Mouse (Mus musculus): ENCODE measurements around the gene Kpna4. TPM values are rescaled to one million over a fixed set of nuclear protein-coding genes. Genes with fewer than 3 reads are reported as not detected.

Kpna4 gene
- total RNA-seq (2023) = 162 and 205 TPM in 2 replicates

DNA sequence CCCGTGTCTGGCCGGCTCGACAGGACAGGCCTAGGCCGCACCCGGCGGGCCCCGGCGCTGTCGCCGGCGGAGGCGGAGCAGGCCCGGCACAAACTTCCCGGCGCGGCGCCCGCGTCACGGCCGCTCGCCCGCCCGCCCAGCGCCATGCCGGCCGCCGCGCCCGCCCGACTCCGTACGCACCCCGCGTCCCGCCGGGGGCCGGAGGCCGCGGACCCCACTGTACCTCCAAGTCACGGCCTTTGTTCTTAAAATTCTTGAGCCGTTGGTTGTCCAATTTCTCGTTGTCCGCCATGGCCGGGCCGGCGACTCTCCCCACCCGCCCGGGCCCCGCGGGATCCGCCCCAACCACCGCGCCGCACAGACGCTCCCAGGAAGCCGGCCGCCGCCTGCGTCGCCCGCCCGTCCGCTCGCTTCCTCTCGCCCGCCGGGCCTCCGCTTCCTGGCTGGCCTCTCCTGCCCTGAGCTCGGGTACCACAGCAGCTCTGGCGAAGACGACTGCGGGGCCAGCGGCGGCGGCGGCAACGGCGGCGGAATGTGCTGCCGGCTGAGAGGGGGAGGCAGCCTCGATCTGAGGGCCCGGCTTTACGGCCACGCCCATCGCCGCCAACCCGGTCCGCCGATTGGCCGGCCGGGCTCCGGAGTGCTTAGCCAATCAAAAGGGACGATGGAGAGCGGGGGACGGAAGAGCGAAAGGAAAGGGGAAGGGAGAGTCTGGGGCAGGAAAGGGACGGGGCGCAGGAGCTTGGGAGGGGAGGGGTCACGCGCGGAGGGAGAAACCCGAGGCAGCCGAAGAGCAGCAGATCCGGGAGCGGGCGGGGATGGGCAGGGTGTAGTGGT is at the start of gene Kpna4:
Gene Kpna4 (minus strand): TSS at position 605 of the 837 bp plus-strand sequence.

DNA sequence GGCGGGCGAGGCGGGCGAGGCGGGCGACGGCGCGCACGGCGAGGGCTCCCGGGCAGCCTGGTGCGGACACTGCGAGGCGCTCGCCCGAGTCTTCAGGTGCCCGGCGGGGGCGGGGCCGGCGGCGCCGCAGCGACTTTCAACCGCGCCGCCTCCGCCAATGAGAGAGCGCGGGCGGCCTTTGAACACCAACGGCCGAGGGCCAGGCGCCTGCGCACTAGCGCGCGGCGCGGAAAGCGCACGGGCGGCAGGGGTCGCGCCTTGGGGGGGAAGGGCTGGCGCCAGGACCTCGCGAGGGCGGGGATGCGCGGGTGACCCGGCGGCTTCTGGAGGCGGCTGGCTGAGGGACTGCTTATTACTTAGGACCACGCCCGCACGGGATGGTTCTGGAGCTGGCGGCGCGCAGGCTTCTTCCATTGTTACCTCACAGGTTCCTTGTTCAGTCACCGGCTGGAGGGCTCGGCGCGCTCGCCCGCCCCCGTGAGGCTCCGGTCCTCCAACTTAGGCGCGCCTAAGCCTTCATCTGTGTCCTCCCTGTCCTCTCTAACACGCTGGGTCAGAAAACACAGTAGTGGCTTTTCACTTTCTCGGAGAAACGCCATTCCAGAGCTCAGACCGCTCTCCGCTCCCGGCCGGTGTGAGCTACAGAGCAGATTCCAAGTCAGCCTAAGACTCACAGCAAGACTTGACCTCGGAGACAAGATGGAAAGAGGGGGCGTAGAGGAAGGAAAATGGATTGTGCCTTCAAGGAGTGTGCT is 82.1 kb downstream of the Kpna4 start, which contains the start of gene Trim59:
Gene Trim59 (minus strand): TSS at position 111 of the 755 bp plus-strand sequence.

Other genes with a start within 250 kb of the Kpna4 start
- gene Ift80, start 122.5 kb downstream of the Kpna4 start, total RNA-seq (2023) = 7.2 and 12.5 TPM in 2 replicates
- 142 and 183 TPM in 2 replicates for gene Smc4, start 122.4 kb downstream of the Kpna4 start, total RNA-seq (2023)
- gene Trim59, start 82.4 kb downstream of the Kpna4 start, total RNA-seq (2023) = 22.4 and 24.7 TPM in 2 replicates
- gene Arl14, start 95.3 kb upstream of the Kpna4 start, total RNA-seq (2023) = not detected in 2 replicates
- gene Ppm1l, start 189.7 kb upstream of the Kpna4 start, total RNA-seq (2023) = 0.88 and 1.3 TPM in 2 replicates

All from neutrophil, adult 65 days (primary cell).